Mouse (Mus musculus): ENCODE measurements around the gene Caskin1. TPM values are rescaled to one million over a fixed set of nuclear protein-coding genes. Genes with fewer than 3 reads are reported as not detected.
A peak's percentile ranks its signal among the peaks of the same experiment; 100 is the strongest.

Caskin1 gene
- polyA plus RNA-seq, 1 experiment from 2014 or later = 1.5 TPM

GRCm38 (mm10) chr17:24538950-24539349 lies 50.5 kb downstream of the Caskin1 start:
- no peaks in the 10 kb centered on the region for H3K36me3 ChIP-seq (ENCODE audit: insufficient read depth, low read length)
- no peak overlapping the region for H3K4me3 ChIP-seq (ENCODE audit: low read length)
- ATAC-seq (ENCODE audit: low FRiP score, low TSS enrichment) = no peak
- H3K27me3 ChIP-seq (ENCODE audit: insufficient read depth, low read length) = no peaks in the 10 kb centered on the region
- no peak overlapping the region for H3K4me2 ChIP-seq (replicated peaks; ENCODE audit: low read depth, low read length)
- 64% methylated on average over 8 of the region's 8 CpGs for WGBS
- no peak overlapping the region for H3K27ac ChIP-seq (ENCODE audit: low read length)
- H3K4me1 ChIP-seq (ENCODE audit: insufficient read depth, low read length) = no peaks in the 10 kb centered on the region
- no peak overlapping the region for H3K9ac ChIP-seq (replicated peaks; ENCODE audit: low read length)
- H3K9me3 ChIP-seq (ENCODE audit: low read length) = no peaks in the 10 kb centered on the region

GRCm38 (mm10) chr17:24540375-24540774 lies 52.0 kb downstream of the Caskin1 start:
- Histone ChIP-seq H3K4me3 (ENCODE audit: low read length) (no peak overlapping the region), H3K4me1 (ENCODE audit: insufficient read depth, low read length) (no peaks in the 10 kb centered on the region), H3K27ac (ENCODE audit: low read length) (no peak overlapping the region), H3K9me3 (ENCODE audit: low read length) (no peaks in the 10 kb centered on the region), H3K9ac (replicated peaks; ENCODE audit: low read length) (no peak overlapping the region), H3K4me2 (replicated peaks; ENCODE audit: low read depth, low read length) (no peak overlapping the region), H3K36me3 (ENCODE audit: insufficient read depth, low read length) (no peaks in the 10 kb centered on the region), H3K27me3 (ENCODE audit: insufficient read depth, low read length) (no peaks in the 10 kb centered on the region)
- WGBS = 7% methylated on average over 3 of the region's 3 CpGs
- ATAC-seq (ENCODE audit: low FRiP score, low TSS enrichment) = peak; percentile 65; the same call in 1 of the 2 replicates

GRCm38 (mm10) chr17:24544613-24545012 lies 56.2 kb downstream of the Caskin1 start:
- 18% methylated on average over 12 of the region's 12 CpGs for WGBS
- 0 out of 2 replicates have a peak overlapping the region, but pooled peaks have one; percentile 3 for H3K4me2 ChIP-seq (replicated peaks; ENCODE audit: low read depth, low read length)

GRCm38 (mm10) chr17:24545247-24545646 lies 56.8 kb downstream of the Caskin1 start:
- Histone ChIP-seq H3K4me1 (ENCODE audit: insufficient read depth, low read length) (no peaks in the 10 kb centered on the region), H3K9me3 (ENCODE audit: low read length) (no peaks in the 10 kb centered on the region), H3K27me3 (ENCODE audit: insufficient read depth, low read length) (no peaks in the 10 kb centered on the region), H3K36me3 (ENCODE audit: insufficient read depth, low read length) (no peaks in the 10 kb centered on the region), H3K4me3 (ENCODE audit: low read length) (no peak overlapping the region), H3K9ac (replicated peaks; ENCODE audit: low read length) (no peak overlapping the region), H3K4me2 (replicated peaks; ENCODE audit: low read depth, low read length) (no peak overlapping the region), H3K27ac (ENCODE audit: low read length) (no peak overlapping the region)
- 85% methylated on average over 2 of the region's 2 CpGs for WGBS
- no peak for ATAC-seq (ENCODE audit: low FRiP score, low TSS enrichment)

More at GRCm38 (mm10) chr17:24544613-24545012, 56.2 kb downstream of the Caskin1 start:
- 0 out of 2 replicates have a peak overlapping the region, but pooled peaks have one; percentile 15 for H3K9ac ChIP-seq (replicated peaks; ENCODE audit: low read length)
- no peaks in the 10 kb centered on the region for H3K4me1 ChIP-seq (ENCODE audit: insufficient read depth, low read length)
- H3K36me3 ChIP-seq (ENCODE audit: insufficient read depth, low read length) = no peaks in the 10 kb centered on the region
- no peaks in the 10 kb centered on the region for H3K9me3 ChIP-seq (ENCODE audit: low read length)
- no peak overlapping the region for H3K27ac ChIP-seq (ENCODE audit: low read length)
- ATAC-seq (ENCODE audit: low FRiP score, low TSS enrichment) = no peak
- H3K27me3 ChIP-seq (ENCODE audit: insufficient read depth, low read length) = no peaks in the 10 kb centered on the region
- H3K4me3 ChIP-seq (ENCODE audit: low read length) = no peak overlapping the region

GRCm38 (mm10) chr17:24546234-24546633 lies 57.8 kb downstream of the Caskin1 start:
- no peaks in the 10 kb centered on the region for H3K9me3 ChIP-seq (ENCODE audit: low read length)
- no peak overlapping the region for H3K9ac ChIP-seq (replicated peaks; ENCODE audit: low read length)
- H3K4me2 ChIP-seq (replicated peaks; ENCODE audit: low read depth, low read length) = no peak overlapping the region
- no peaks in the 10 kb centered on the region for H3K36me3 ChIP-seq (ENCODE audit: insufficient read depth, low read length)
- 82% methylated on average over 3 of the region's 3 CpGs for WGBS
- no peak overlapping the region for H3K4me3 ChIP-seq (ENCODE audit: low read length)
- peaks cover 7% of the 10 kb centered on the region for H3K4me1 ChIP-seq (ENCODE audit: insufficient read depth, low read length)
- no peak for ATAC-seq (ENCODE audit: low FRiP score, low TSS enrichment)
- no peaks in the 10 kb centered on the region for H3K27me3 ChIP-seq (ENCODE audit: insufficient read depth, low read length)
- H3K27ac ChIP-seq (ENCODE audit: low read length) = no peak overlapping the region

GRCm38 (mm10) chr17:24548435-24548834 lies 60.0 kb downstream of the Caskin1 start:
- Histone ChIP-seq H3K36me3 (ENCODE audit: insufficient read depth, low read length) (no peaks in the 10 kb centered on the region), H3K9me3 (ENCODE audit: low read length) (no peaks in the 10 kb centered on the region), H3K4me3 (ENCODE audit: low read length) (peak overlapping the region; percentile 67), H3K27me3 (ENCODE audit: insufficient read depth, low read length) (no peaks in the 10 kb centered on the region), H3K27ac (ENCODE audit: low read length) (peak overlapping the region; percentile 73; the same call in 1 of the 2 replicates), H3K4me2 (replicated peaks; ENCODE audit: low read depth, low read length) (peak overlapping the region; percentile 81), H3K9ac (replicated peaks; ENCODE audit: low read length) (peak overlapping the region; percentile 67), H3K4me1 (ENCODE audit: insufficient read depth, low read length) (peaks cover 17% of the 10 kb centered on the region)
- ATAC-seq (ENCODE audit: low FRiP score, low TSS enrichment) = no peak
- 24% methylated on average over 9 of the region's 9 CpGs for WGBS

GRCm38 (mm10) chr17:24548921-24549617 lies 60.7 kb downstream of the Caskin1 start:
- H3K4me1 ChIP-seq (ENCODE audit: insufficient read depth, low read length) = peaks cover 17% of the 10 kb centered on the region
- H3K9ac ChIP-seq (replicated peaks; ENCODE audit: low read length) = peak overlapping the region; percentile 67
- no peaks in the 10 kb centered on the region for H3K27me3 ChIP-seq (ENCODE audit: insufficient read depth, low read length)
- peak; percentile 18 for ATAC-seq (ENCODE audit: low FRiP score, low TSS enrichment)
- whole genome bisulfite sequencing = 4% methylated on average over 23 of the region's 23 CpGs
- peak overlapping the region; percentile 67 for H3K4me3 ChIP-seq (ENCODE audit: low read length)
- no peaks in the 10 kb centered on the region for H3K36me3 ChIP-seq (ENCODE audit: insufficient read depth, low read length)
- H3K4me2 ChIP-seq (replicated peaks; ENCODE audit: low read depth, low read length) = peak overlapping the region; percentile 81
- H3K27ac ChIP-seq (ENCODE audit: low read length) = peak overlapping the region; percentile 73
- no peaks in the 10 kb centered on the region for H3K9me3 ChIP-seq (ENCODE audit: low read length)

- Histone ChIP-seq H3K36me3 (ENCODE audit: insufficient read depth, low read length) (no peaks in the 10 kb centered on the region), H3K9me3 (ENCODE audit: low read length) (no peaks in the 10 kb centered on the region), H3K4me1 (ENCODE audit: insufficient read depth, low read length) (peaks cover 17% of the 10 kb centered on the region), H3K4me2 (replicated peaks; ENCODE audit: low read depth, low read length) (peak within 1 kb of the TSS; percentile 81), H3K27me3 (ENCODE audit: insufficient read depth, low read length) (no peaks in the 10 kb centered on the region), H3K27ac (ENCODE audit: low read length) (peak within 1 kb of the TSS; percentile 81), H3K9ac (replicated peaks; ENCODE audit: low read length) (peak within 1 kb of the TSS; percentile 89), H3K4me3 (ENCODE audit: low read length) (peak within 1 kb of the TSS; percentile 67)
- WGBS = under 1% methylated on average over 67 of the region's 72 CpGs
- peak; percentile 96 for ATAC-seq (ENCODE audit: low FRiP score, low TSS enrichment)
Measured at GRCm38 (mm10) chr17:24549618-24550415, 61.4 kb downstream of the Caskin1 start, which contains the start of gene Pkd1. Pkd1 (plus strand) TSS chr17:24549834.

- peak; percentile 82 for ATAC-seq (ENCODE audit: low FRiP score, low TSS enrichment)
- peak overlapping the region; percentile 81 for H3K4me2 ChIP-seq (replicated peaks; ENCODE audit: low read depth, low read length)
Measured at GRCm38 (mm10) chr17:24550416-24551049, 62.1 kb downstream of the Caskin1 start.

More at GRCm38 (mm10) chr17:24550416-24551049, 62.1 kb downstream of the Caskin1 start:
- Histone ChIP-seq H3K4me1 (ENCODE audit: insufficient read depth, low read length) (peaks cover 17% of the 10 kb centered on the region), H3K4me3 (ENCODE audit: low read length) (peak overlapping the region; percentile 67), H3K9ac (replicated peaks; ENCODE audit: low read length) (peak overlapping the region; percentile 89), H3K27ac (ENCODE audit: low read length) (peak overlapping the region; percentile 81), H3K36me3 (ENCODE audit: insufficient read depth, low read length) (no peaks in the 10 kb centered on the region), H3K27me3 (ENCODE audit: insufficient read depth, low read length) (no peaks in the 10 kb centered on the region), H3K9me3 (ENCODE audit: low read length) (no peaks in the 10 kb centered on the region)
- under 1% methylated on average over 44 of the region's 44 CpGs for WGBS

Measured in kidney, embryonic 16.5 days (tissue).